ENCODE assay signal across 21 mouse cellular contexts in the genomic region with DNA sequence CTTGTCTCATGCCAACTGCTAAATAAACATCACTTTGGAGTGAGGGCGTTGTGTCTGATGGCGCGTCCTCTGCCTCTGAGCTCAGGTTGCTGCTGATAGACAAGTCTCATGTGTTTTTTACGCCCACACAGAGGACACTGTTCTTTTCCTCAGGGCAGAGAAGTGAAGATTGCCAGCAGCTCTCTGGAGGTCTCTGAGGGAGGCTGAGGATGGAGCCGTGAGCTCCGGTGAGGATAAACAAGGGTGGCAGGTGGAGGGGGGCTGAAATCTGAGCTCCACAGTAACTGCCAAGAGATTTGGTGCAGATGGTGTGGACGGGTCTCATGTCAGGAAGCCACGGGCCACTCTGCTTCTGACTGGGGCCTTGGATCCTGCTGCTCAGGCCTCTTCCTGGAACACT. TPM values are rescaled to one million over a fixed set of nuclear protein-coding genes. Genes with fewer than 3 reads are reported as not detected.
A peak's percentile ranks its signal among the peaks of the same experiment; 100 is the strongest.
DNase-seq lines count a peak whose midpoint lies in the region; ATAC-seq and TF ChIP-seq lines count a peak whose summit lies in the region.
"Had no signal": no experiment of that assay in that cellular context is flagged by ENCODE, and none has a peak within 500 bp of the region (broad histone marks: within the 10 kb centered on the region; RNA-seq: fewer than 3 reads in every experiment).

No protein-coding gene starts in this region.

- no peaks in the 10 kb centered on the region for H3K36me3 ChIP-seq in heart, embryonic 13.5 days
- no peaks in the 10 kb centered on the region for H3K36me3 ChIP-seq in kidney, postnatal 0 days (ENCODE audit: insufficient read depth, low read length)
- H3K36me3 ChIP-seq in embryonic facial prominence, embryonic 11.5 days (replicated peaks; ENCODE audit: control insufficient read depth, insufficient read depth, low read depth, low read length): no peaks in the 10 kb centered on the region
- H3K36me3 ChIP-seq in embryonic facial prominence, embryonic 15.5 days: no peaks in the 10 kb centered on the region
- H3K36me3 ChIP-seq: hindbrain, embryonic 15.5 days had no signal

- peaks cover 59% of the 10 kb centered on the region for H3K4me1 ChIP-seq in heart, embryonic 13.5 days
- H3K4me1 ChIP-seq in kidney, postnatal 0 days (replicated peaks; ENCODE audit: insufficient read depth, low read length): peaks cover 12% of the 10 kb centered on the region
- H3K4me1 ChIP-seq in embryonic facial prominence, embryonic 11.5 days (ENCODE audit: control insufficient read depth, insufficient read depth, low read length): peaks cover 24% of the 10 kb centered on the region
- peaks cover 45% of the 10 kb centered on the region for H3K4me1 ChIP-seq in embryonic facial prominence, embryonic 15.5 days

- no peaks in the 10 kb centered on the region for H3K9me3 ChIP-seq in heart, embryonic 13.5 days
- H3K9me3 ChIP-seq in kidney, postnatal 0 days (replicated peaks; ENCODE audit: low read length): no peaks in the 10 kb centered on the region
- no peaks in the 10 kb centered on the region for H3K9me3 ChIP-seq in embryonic facial prominence, embryonic 11.5 days (replicated peaks; ENCODE audit: control insufficient read depth, low read length)
- H3K9me3 ChIP-seq in embryonic facial prominence, embryonic 15.5 days (replicated peaks): no peaks in the 10 kb centered on the region
- H3K9me3 ChIP-seq: hindbrain, embryonic 15.5 days had no signal

- H3K4me3 ChIP-seq in heart, embryonic 13.5 days: no peak overlapping the region
- H3K4me3 ChIP-seq in kidney, postnatal 0 days (replicated peaks; ENCODE audit: low read depth, low read length): no peak overlapping the region
- H3K4me3 ChIP-seq in embryonic facial prominence, embryonic 11.5 days (ENCODE audit: low read depth, low read length): no peak overlapping the region
- H3K4me3 ChIP-seq in embryonic facial prominence, embryonic 15.5 days (replicated peaks): no peak overlapping the region
- H3K4me3 ChIP-seq: hindbrain, embryonic 15.5 days had no signal

- intact Hi-C loops in heart, postnatal 10 days (cut with DNase I): no loop called here

- H3K27me3 ChIP-seq in heart, embryonic 13.5 days (replicated peaks): peaks cover 97% of the 10 kb centered on the region
- H3K27me3 ChIP-seq in kidney, postnatal 0 days (ENCODE audit: insufficient read depth, low read length): no peaks in the 10 kb centered on the region; the same call in 1 of the 2 replicates
- no peaks in the 10 kb centered on the region for H3K27me3 ChIP-seq in embryonic facial prominence, embryonic 11.5 days (ENCODE audit: control insufficient read depth, insufficient read depth, low read length)
- no peaks in the 10 kb centered on the region for H3K27me3 ChIP-seq in embryonic facial prominence, embryonic 15.5 days
- H3K27me3 ChIP-seq: CH12.LX; hindbrain, embryonic 15.5 days had no signal

- peak overlapping the region; percentile 59 for H3K27ac ChIP-seq in heart, embryonic 13.5 days (replicated peaks)
- no peak overlapping the region for H3K27ac ChIP-seq in kidney, postnatal 0 days
- peak overlapping the region; percentile 59 for H3K27ac ChIP-seq in embryonic facial prominence, embryonic 11.5 days (replicated peaks; ENCODE audit: low read depth, low read length)
- 0 out of 2 replicates have a peak overlapping the region, but pooled peaks have one; percentile 0 for H3K27ac ChIP-seq in embryonic facial prominence, embryonic 15.5 days (replicated peaks)
- H3K27ac ChIP-seq: hindbrain, embryonic 15.5 days; macrophage had no signal

- no peak overlapping the region for H3K4me2 ChIP-seq in heart, embryonic 13.5 days
- H3K4me2 ChIP-seq in kidney, postnatal 0 days (ENCODE audit: low read length): no peak overlapping the region
- H3K4me2 ChIP-seq in embryonic facial prominence, embryonic 11.5 days (ENCODE audit: low read depth, low read length): no peak overlapping the region
- no peak overlapping the region for H3K4me2 ChIP-seq in embryonic facial prominence, embryonic 15.5 days (replicated peaks)
- H3K4me2 ChIP-seq: hindbrain, embryonic 15.5 days had no signal

- WGBS in heart, embryonic 13.5 days: 28% methylated on average over 8 of the region's 8 CpGs
- WGBS in kidney, postnatal 0 days: 30% methylated on average over 8 of the region's 8 CpGs
- 20% methylated on average over 8 of the region's 8 CpGs for WGBS in embryonic facial prominence, embryonic 11.5 days
- 26% methylated on average over 8 of the region's 8 CpGs for WGBS in embryonic facial prominence, embryonic 15.5 days

- no peak for DNase-seq in heart, postnatal 10 days
- DNase-seq in kidney, postnatal 0 days (ENCODE audit: low spot score): peak; percentile 65
- no peak for DNase-seq in kidney, adult 18-20 months
- DNase-seq in embryonic facial prominence, embryonic 11.5 days (ENCODE audit: low spot score): peak; percentile 60
- DNase-seq in spleen, postnatal 4 days (ENCODE audit: low spot score in 2 of 2): no peak
- DNase-seq: cerebellum, adult 18-20 months; kidney, postnatal 10 days; layer of hippocampus, adult 9-11 months; thymus, postnatal 4 days had no signal

- peak overlapping the region; percentile 55 for H3K9ac ChIP-seq in heart, embryonic 13.5 days
- no peak overlapping the region for H3K9ac ChIP-seq in kidney, postnatal 0 days (ENCODE audit: low read depth, low read length)
- H3K9ac ChIP-seq in embryonic facial prominence, embryonic 11.5 days (replicated peaks; ENCODE audit: low read length): peak overlapping the region; percentile 28
- no peak overlapping the region for H3K9ac ChIP-seq in embryonic facial prominence, embryonic 15.5 days
- H3K9ac ChIP-seq: hindbrain, embryonic 15.5 days had no signal

- no peak for TF ChIP-seq CTCF in kidney, postnatal 0 days (IDR thresholded peaks at IDR 0.05; ENCODE audit: low read depth)

- no peak for ATAC-seq in heart, embryonic 13.5 days (ENCODE audit: extremely low read depth, insufficient number of reproducible peaks, low FRiP score, low TSS enrichment)
- ATAC-seq in kidney, postnatal 0 days (replicated peaks; ENCODE audit: low FRiP score, low read depth): no peak
- no peak; the same call in 1 of the 2 replicates for ATAC-seq in embryonic facial prominence, embryonic 11.5 days (replicated peaks; ENCODE audit: insufficient number of reproducible peaks, low FRiP score, low TSS enrichment, low read depth)
- peak; percentile 8; the same call in 1 of the 2 replicates for ATAC-seq in embryonic facial prominence, embryonic 15.5 days (ENCODE audit: insufficient number of reproducible peaks, low FRiP score, low TSS enrichment, low read depth)
- ATAC-seq: Patski had no signal

RNA-seq across cellular contexts. Expression of gene B230104I21Rik, which starts 50.9 kb away (rescaled TPM):
- not detected in 2 replicates for polyA plus RNA-seq in heart, embryonic 13.5 days (2015; fragmentation: Nextera tagmentation; extraction: Ambion mirVana)
- total RNA-seq in heart, postnatal 10 days (2021): not detected
- not detected in 2 replicates for polyA plus RNA-seq in kidney, postnatal 0 days (2015; fragmentation: Nextera tagmentation; extraction: Ambion mirVana)
- polyA plus RNA-seq in embryonic facial prominence, embryonic 11.5 days (2014; fragmentation: Nextera tagmentation; extraction: Ambion mirVana): not detected in 2 replicates
- not detected in 2 replicates for polyA plus RNA-seq in embryonic facial prominence, embryonic 15.5 days (2015; fragmentation: Nextera tagmentation; extraction: Ambion mirVana)
- total RNA-seq: CH12.LX; gastrocnemius, postnatal 4 days; left cerebral cortex, postnatal 10 days; monocyte, adult 5-6 weeks had no signal
- polyA plus RNA-seq: hindbrain, embryonic 15.5 days; liver, embryonic 16.5 days; macrophage; neural tube, embryonic 14.5 days; Patski; spleen, adult 2 months had no signal

Comparison
In these comparisons a context has a peak if more than half of its experiments do, and no peak if none do; other contexts are left out.
1. H3K9ac ChIP-seq: peak in heart, embryonic 13.5 days (single experiment) and embryonic facial prominence, embryonic 11.5 days (single experiment); none in kidney, postnatal 0 days (single experiment) and embryonic facial prominence, embryonic 15.5 days (single experiment).
2. DNase-seq: peak in kidney, postnatal 0 days (single experiment) and embryonic facial prominence, embryonic 11.5 days (single experiment); none in heart, postnatal 10 days (0 of 2), kidney, adult 18-20 months (single experiment) and spleen, postnatal 4 days (0 of 2).